Mouse (Mus musculus) Muller cell, postnatal 12 days (primary cell): ENCODE data around the gene Rad17.

Experiments used
- DNase-seq: peaks from one replicate; pipeline ENCODE4 v3.0.0-alpha.2; 2015; ENCODE audit errors: inconsistent ontology term

Rad17 gene

GRCm38 (mm10) chr13:100570713-100571112 lies 80.1 kb downstream of the Rad17 start:
- DNase-seq, result no peak

- DNase-seq, result no peak
Observed at GRCm38 (mm10) chr13:100568359-100568758, 82.5 kb downstream of the Rad17 start.
